Mouse (Mus musculus): ENCODE results near the gene Plekhh3. TPM values are rescaled to one million over a fixed set of nuclear protein-coding genes. Genes with fewer than 3 reads are reported as not detected.

The Plekhh3 gene
- total and polyA plus RNA-seq, 2 experiments from 2014 or later, result 5.3 to 10.2 TPM

- Histone ChIP-seq H3K4me1 (ENCODE audit: insufficient read depth) (peaks cover 18% of the 10 kb centered on the region), H3K36me3 (ENCODE audit: insufficient read depth) (no peaks in the 10 kb centered on the region), H3K27ac (ENCODE audit: low read depth, low read length) (no peak within 1 kb of the TSS), H3K27me3 (ENCODE audit: insufficient read depth, low read length) (peaks cover 36% of the 10 kb centered on the region), H3K9me3 (ENCODE audit: low read length) (no peaks in the 10 kb centered on the region), H3K9ac (peak within 1 kb of the TSS; percentile 43), H3K4me2 (ENCODE audit: low read depth) (peak within 1 kb of the TSS; percentile 56), H3K4me3 (ENCODE audit: low read depth, low read length) (peak within 1 kb of the TSS; percentile 34)
- ATAC-seq, result no peak
- DNase-seq, result peak; percentile 47
- 20% methylated on average over 14 of the region's 14 CpGs for WGBS
- TF ChIP-seq CTCF (IDR thresholded peaks at IDR 0.05; ENCODE audit: low read depth), result peak; percentile 58
Observed at GRCm38 (mm10) chr11:101174851-101175628, 3.9 kb upstream of the Plekhh3 start, which contains the start of gene Ccr10. TSS of gene Ccr10 (minus strand) at chr11:101175443.

GRCm38 (mm10) chr11:101174389-101174745 lies 3.2 kb upstream of the Plekhh3 start:
- peaks cover 39% of the 10 kb centered on the region for H3K27me3 ChIP-seq (ENCODE audit: insufficient read depth, low read length)

GRCm38 (mm10) chr11:101173631-101174388 lies 2.7 kb upstream of the Plekhh3 start:
- peak overlapping the region; percentile 34 for H3K4me3 ChIP-seq (ENCODE audit: low read depth, low read length)
- H3K27ac ChIP-seq (ENCODE audit: low read depth, low read length), result no peak overlapping the region
- peaks cover 44% of the 10 kb centered on the region for H3K27me3 ChIP-seq (ENCODE audit: insufficient read depth, low read length)
- no peaks in the 10 kb centered on the region for H3K36me3 ChIP-seq (ENCODE audit: insufficient read depth)
- DNase-seq (peak; percentile 87), ATAC-seq (peak; percentile 61)
- 3% methylated on average over 61 of the region's 61 CpGs for WGBS
- H3K9ac ChIP-seq, result peak overlapping the region; percentile 39
- H3K9me3 ChIP-seq (ENCODE audit: low read length), result no peaks in the 10 kb centered on the region
- H3K4me1 ChIP-seq (ENCODE audit: insufficient read depth), result peaks cover 18% of the 10 kb centered on the region
- peak overlapping the region; percentile 53 for H3K4me2 ChIP-seq (ENCODE audit: low read depth)
- TF ChIP-seq CTCF (IDR thresholded peaks at IDR 0.05; ENCODE audit: low read depth), result peak; percentile 93

More at GRCm38 (mm10) chr11:101174389-101174745, 3.2 kb upstream of the Plekhh3 start:
- Histone ChIP-seq H3K36me3 (ENCODE audit: insufficient read depth) (no peaks in the 10 kb centered on the region), H3K4me2 (ENCODE audit: low read depth) (peak overlapping the region; percentile 53), H3K9ac (peak overlapping the region; percentile 39), H3K4me1 (ENCODE audit: insufficient read depth) (peaks cover 18% of the 10 kb centered on the region), H3K4me3 (ENCODE audit: low read depth, low read length) (peak overlapping the region; percentile 34), H3K27ac (ENCODE audit: low read depth, low read length) (no peak overlapping the region), H3K9me3 (ENCODE audit: low read length) (no peaks in the 10 kb centered on the region)
- ATAC-seq (no peak), DNase-seq (no peak)
- TF ChIP-seq CTCF (IDR thresholded peaks at IDR 0.05; ENCODE audit: low read depth), result no peak
- WGBS, result 34% methylated on average over 9 of the region's 9 CpGs

GRCm38 (mm10) chr11:101173112-101173511 lies 2.0 kb upstream of the Plekhh3 start:
- Histone ChIP-seq H3K27me3 (ENCODE audit: insufficient read depth, low read length) (peaks cover 51% of the 10 kb centered on the region), H3K36me3 (ENCODE audit: insufficient read depth) (no peaks in the 10 kb centered on the region; the same call in 1 of the 2 replicates), H3K4me3 (ENCODE audit: low read depth, low read length) (peak overlapping the region; percentile 34; the same call in 1 of the 2 replicates), H3K27ac (ENCODE audit: low read depth, low read length) (no peak overlapping the region), H3K4me1 (ENCODE audit: insufficient read depth) (peaks cover 18% of the 10 kb centered on the region), H3K4me2 (ENCODE audit: low read depth) (peak overlapping the region; percentile 53), H3K9ac (no peak overlapping the region), H3K9me3 (ENCODE audit: low read length) (no peaks in the 10 kb centered on the region)
- ATAC-seq (no peak), DNase-seq (no peak)
- WGBS, result 10% methylated on average over 11 of the region's 11 CpGs
- no peak for TF ChIP-seq CTCF (IDR thresholded peaks at IDR 0.05; ENCODE audit: low read depth)

GRCm38 (mm10) chr11:101172434-101172815 lies 1.3 kb upstream of the Plekhh3 start:
- peak overlapping the region; percentile 61 for H3K4me2 ChIP-seq (ENCODE audit: low read depth)
- ATAC-seq (no peak), DNase-seq (no peak)
- peaks cover 18% of the 10 kb centered on the region for H3K4me1 ChIP-seq (ENCODE audit: insufficient read depth)
- H3K27ac ChIP-seq (ENCODE audit: low read depth, low read length), result peak overlapping the region; percentile 74; the same call in 1 of the 2 replicates
- 13% methylated on average over 5 of the region's 5 CpGs for WGBS
- no peak for TF ChIP-seq CTCF (IDR thresholded peaks at IDR 0.05; ENCODE audit: low read depth)
- peaks cover 49% of the 10 kb centered on the region for H3K27me3 ChIP-seq (ENCODE audit: insufficient read depth, low read length)
- peak overlapping the region; percentile 71 for H3K4me3 ChIP-seq (ENCODE audit: low read depth, low read length)
- H3K36me3 ChIP-seq (ENCODE audit: insufficient read depth), result peaks cover 5% of the 10 kb centered on the region; the same call in 1 of the 2 replicates
- H3K9ac ChIP-seq, result peak overlapping the region; percentile 29; the same call in 1 of the 2 replicates
- H3K9me3 ChIP-seq (ENCODE audit: low read length), result no peaks in the 10 kb centered on the region

- Histone ChIP-seq H3K4me1 (ENCODE audit: insufficient read depth) (peaks cover 18% of the 10 kb centered on the region), H3K27me3 (ENCODE audit: insufficient read depth, low read length) (peaks cover 48% of the 10 kb centered on the region), H3K4me3 (ENCODE audit: low read depth, low read length) (peak overlapping the region; percentile 71), H3K9me3 (ENCODE audit: low read length) (no peaks in the 10 kb centered on the region), H3K9ac (peak overlapping the region; percentile 29; the same call in 1 of the 2 replicates), H3K36me3 (ENCODE audit: insufficient read depth) (peaks cover 9% of the 10 kb centered on the region), H3K27ac (ENCODE audit: low read depth, low read length) (peak overlapping the region; percentile 74; the same call in 1 of the 2 replicates), H3K4me2 (ENCODE audit: low read depth) (peak overlapping the region; percentile 61)
- under 1% methylated on average over 31 of the region's 31 CpGs for WGBS
- peak; percentile 83 for DNase-seq
- TF ChIP-seq CTCF (IDR thresholded peaks at IDR 0.05; ENCODE audit: low read depth), result no peak
- ATAC-seq, result peak; percentile 62
Observed at GRCm38 (mm10) chr11:101171721-101172433, 726 bp upstream of the Plekhh3 start.
